Mouse (Mus musculus): ENCODE measurements at regions not wholly inside any gene's neighbourhood (a gene's known extent, or its start where the extent isn't known, plus 50 kb on each side); places are given as distances from the start of the nearest gene placed in this dataset.

DNA sequence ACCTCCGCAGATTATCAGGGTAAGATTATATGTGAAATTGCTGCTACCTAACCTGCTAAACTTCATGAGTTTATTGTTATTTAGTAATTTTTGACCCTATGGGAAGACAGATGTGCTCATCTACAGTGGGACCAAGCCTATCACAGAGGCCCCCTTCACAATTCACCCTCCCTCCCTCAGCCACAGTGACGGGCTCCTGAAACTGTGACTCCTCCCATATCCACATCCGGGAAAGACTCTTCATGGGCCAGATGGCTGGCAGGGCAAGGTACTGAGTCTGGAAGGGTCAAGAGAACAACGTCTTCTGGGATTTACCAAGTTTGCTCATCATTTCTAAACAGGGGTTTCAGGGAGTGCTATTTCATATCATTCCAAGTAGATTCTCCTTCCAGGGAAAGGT is 84.1 kb upstream of the Irs2 start:
- DNase-seq, result no peak

DNA sequence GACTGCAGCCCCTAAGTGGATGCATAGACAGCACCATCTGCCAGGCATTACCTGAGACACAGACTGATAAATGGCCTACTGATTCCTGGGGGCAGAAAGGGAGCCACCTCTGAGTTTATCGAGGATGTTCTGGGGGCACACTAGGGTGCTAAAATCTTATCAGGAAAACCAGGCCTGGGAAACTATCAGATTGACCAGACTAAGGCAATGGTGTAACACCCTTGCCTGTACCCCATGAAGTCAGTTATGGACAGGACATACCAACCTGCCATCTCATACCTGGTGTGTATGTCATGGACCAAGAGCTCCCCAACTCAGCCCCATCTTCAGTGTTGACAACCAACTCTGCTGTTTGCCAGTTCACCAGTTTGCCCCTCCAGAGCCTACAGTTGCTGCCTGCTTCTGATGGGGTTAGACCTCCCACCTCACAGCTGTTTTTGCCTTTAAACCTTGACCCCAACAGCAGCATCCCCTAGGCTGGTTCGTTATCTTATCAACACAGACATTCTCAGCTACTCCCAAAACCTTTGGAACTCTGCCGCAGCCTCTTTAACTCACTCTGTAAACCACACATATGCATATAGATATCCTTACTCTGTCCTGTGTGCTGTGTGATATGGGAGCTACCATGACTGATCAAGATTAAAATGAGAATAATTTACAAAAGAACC is 83.6 kb upstream of the Irs2 start:
- DNase-seq, result no peak

DNA sequence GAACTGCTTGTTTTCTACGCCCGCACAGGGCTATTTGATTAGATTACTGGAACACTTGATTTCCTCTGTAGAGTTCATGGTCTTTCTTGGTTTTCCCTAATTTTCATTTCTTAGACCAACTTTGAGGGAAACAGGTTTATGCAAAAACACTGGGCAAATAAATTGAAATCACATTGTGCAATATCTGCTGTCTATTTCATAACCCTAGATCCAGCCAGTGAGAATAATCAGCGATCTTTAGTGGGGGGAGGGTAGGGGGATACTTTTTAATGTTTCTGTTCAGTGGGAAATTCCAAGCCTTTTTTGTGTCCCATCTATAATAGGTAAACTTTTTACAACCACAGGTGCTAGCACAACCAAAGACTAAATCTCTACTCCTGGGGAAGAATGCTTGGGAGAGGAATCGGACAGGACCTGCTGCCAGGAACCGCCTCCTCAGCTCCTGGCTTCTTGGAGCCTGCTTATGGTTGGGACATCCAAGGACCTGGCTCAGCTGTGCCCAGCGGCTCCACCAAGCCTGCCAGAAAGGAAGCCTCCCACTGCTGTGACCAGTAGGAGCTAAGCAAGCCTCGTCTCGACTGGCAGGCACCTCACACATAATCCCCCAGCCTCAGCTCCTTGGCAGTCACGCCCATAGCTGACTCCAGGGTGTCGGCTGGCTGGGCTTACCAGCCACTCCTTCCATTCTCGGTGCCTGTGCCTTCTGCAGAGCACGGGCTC is 80.8 kb upstream of the Irs2 start:
- DNase-seq, result no peak

DNA sequence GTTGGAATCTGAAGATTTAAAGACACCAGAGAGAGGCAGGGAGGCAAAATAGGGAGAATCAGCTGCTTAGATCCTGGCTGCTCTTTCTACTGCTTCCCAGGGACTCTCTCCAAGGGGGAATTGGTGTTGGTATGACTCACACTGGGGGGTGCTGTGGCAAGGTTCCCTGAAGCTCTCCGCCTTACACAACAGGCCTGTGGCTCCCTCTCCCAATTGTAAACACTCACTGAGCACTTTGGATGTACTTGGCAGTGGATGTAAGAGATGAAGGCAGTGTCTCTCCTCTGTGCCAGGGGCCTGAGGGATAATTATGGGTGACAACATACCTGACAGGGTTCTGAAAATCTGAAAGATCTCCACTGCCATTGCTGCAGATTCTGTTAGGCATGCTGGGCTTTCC is 77.0 kb upstream of the Irs2 start:
- DNase-seq, result no peak

DNA sequence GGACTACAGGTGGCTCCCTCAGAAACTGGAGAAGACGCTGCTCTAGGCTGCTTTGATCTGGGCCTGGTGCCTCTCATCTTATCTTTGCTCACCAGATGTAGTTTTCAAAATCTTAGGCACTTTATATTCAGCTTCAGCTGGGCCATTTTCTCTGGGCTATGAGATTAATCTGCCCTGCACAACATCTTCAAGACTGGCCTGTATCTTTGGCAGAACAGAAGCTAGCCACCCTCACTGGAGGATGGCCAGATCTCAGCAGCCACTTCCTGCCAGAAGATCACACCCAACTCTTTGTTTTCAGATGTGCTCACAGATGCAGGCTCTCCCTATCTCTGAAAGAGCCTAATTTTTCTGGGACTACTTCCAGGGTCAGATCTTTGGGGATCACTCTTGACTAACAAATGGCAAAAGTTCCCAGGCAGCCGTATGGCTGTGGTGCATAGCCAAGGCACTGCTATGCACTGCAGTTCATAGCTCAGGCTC is 75.8 kb upstream of the Irs2 start:
- DNase-seq, result no peak

DNA sequence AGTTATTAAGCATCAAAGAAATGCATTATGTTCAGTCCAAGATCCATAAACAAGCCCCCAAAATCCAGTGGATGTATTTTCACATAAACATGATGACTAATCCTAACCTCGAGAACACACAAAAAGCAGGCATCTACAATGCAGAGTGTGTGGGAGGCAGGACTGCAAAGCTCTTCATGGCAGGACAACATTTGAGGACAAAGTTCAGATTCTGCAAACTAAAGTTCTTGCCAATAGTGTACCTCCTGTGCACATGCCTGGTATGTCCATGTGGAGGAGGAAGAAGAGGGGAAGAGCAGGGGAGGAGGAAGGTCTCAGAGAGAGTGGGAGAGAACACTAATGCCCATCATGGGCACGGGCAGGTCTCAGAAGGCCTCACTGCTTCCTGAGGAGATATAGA is 72.6 kb upstream of the Irs2 start:
- no peak for DNase-seq

DNA sequence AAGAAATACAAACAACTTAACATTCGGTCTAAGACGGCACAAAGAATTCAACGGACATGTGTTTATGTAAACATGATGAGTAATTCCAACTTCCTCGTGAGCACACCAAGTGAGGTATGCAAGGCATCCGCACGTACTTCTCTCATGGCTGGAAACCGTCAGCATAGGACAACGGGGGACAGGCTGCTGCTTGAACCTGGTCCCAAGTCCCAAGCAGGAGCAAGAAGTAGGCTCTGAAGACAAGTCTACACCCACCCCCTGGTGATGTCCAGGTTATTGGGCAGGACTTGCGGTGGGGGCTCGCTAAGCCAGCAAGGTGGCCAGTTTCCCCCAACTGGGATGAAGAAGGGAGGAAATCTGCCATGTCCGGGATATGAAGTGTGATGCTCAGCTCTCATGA is 71.5 kb upstream of the Irs2 start:
- DNase-seq, result no peak

DNA sequence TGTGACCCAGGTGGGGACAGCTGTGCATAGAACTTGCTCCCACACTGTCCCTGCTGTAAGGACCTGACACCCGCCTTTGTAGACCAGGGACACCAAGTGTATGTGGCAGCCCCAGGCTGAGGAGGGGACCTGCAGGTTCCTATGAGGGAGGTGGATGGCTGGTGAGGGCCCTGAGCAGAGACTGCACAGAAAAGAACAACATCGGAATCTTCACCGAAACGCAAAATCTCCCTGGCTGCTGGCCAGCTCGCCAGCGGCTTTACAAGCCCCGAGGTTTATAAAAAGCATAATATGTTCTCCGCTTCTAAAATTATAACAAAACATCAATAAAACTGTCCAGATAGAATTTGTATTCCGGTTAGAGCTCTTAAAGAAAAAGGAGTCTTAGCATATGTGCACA is 68.9 kb upstream of the Irs2 start:
- no peak for DNase-seq

DNA sequence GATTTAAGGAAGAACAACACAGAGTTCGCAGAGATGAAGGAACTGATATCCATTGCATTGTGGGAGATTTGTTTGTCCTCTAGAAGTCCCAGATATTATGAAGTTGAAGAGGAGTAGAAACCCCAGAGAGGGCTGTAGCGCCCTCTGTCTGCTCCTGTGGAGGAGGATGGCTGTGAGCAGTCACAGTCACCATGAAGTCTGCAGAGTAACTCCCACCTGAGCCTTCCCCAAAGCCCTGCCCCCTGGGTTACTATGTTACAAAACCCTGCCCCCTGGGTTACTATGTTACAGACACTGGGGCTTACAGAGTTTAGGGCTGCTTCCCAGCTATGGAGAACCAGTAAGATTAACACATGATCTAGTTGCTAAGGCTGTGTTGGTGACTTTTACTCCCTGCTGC is 62.9 kb upstream of the Irs2 start:
- DNase-seq, result no peak

DNA sequence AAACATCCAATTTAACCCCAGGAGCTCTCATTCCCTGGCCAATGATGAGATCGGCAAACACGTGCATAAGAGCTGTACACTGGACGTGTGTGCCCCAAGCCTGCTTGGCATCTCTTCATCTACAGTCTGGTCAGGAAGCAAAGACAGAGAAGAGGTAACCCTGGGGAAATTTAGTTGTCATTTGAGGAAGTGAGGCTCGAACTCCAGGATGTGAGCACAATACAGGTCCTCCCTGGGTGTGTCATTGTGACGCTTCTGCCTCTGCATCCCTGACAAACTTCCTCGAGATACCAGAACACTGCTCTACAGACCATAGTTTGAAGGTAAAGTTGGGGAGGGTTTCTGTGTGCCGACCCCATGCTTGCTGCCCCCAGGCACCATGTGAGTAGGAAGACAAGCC is 59.2 kb upstream of the Irs2 start:
- no peak for DNase-seq

DNA sequence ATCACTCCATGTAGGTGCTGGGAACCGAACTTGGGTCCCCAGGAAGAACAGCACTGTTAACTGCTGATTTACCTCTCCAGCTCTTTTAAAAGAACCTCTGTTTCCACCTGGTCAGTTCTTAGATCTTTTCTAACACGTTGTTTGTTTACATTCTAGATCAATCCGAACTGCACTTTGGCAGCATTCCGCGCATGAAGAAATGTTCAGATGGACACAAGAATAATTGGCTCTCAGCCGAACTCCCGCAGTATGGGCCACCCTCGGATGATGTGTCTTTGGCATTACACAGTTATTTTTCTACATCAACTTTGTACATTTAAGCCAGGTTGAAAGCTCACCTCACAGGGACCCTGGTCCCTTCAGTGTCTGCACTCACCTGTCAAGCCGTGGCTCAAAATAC is 57.7 kb upstream of the Irs2 start:
- DNase-seq, result no peak

DNA sequence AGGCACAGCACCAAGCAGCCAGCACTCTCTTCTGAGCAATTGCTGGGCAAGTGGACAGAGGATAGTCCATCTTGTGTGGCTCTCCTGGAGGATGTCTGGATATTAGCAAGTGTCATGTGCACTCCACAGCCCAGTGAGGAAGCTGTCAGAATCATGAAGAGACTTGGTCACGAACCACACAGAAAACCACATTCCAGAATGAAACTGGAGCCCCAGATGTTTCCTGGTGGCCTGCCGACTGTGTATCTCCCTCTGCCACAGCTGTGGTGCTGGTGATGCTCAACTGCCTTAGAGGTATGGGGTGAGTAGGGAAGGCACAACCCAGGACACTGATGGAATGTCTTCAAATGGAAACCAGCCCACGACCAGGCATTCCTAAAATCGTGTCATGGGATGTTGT is 57.0 kb upstream of the Irs2 start:
- no peak for DNase-seq

DNA sequence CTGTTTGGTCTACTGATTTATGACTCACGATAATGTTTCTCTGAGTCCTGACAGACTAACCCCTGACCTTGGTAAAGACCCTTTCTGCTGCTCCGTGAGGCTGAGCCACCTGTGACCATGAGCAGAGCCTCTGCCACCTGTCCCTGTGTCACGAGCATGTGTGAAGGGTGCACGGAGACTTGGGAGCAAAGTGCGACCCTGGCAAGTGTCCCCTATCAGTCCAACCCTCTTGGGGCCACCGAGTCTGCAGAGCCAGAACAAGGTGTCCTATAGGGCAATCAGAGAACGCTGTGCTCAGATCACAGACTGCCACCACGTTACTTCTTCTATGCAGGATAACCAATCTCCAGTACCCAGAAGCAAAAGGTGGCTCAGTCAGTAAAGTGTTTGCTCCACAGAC is 54.8 kb upstream of the Irs2 start:
- no peak for DNase-seq

DNA sequence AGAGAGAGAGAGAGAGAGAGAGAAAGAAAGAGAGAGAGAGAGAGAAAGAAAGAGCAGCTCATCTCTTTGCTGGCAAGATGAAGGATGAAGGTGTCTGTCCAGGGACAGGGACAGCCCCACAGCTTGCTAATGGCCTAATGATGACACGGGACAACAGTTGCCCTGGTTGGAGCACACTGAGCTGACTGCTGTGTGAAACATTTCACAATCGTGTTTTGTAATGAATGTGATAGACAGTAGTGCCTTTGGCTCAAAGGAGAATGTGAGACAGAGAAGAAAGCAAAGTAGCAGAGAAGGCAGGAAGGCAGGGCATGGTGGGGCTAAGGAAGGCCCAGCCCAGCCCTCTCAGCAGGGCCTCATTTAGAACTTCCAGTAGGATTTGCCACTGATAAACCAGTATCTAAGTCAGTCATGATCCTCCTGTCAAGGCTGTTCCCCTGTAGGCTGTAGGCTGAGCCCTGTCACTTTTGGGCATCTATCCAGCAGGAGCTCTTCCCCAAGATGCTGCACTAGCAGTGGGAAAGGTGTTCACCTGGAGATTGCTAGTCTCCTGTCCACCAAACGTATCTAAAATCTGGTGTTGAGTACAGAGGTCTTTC is 54.2 kb upstream of the Irs2 start:
- DNase-seq, result no peak

DNA sequence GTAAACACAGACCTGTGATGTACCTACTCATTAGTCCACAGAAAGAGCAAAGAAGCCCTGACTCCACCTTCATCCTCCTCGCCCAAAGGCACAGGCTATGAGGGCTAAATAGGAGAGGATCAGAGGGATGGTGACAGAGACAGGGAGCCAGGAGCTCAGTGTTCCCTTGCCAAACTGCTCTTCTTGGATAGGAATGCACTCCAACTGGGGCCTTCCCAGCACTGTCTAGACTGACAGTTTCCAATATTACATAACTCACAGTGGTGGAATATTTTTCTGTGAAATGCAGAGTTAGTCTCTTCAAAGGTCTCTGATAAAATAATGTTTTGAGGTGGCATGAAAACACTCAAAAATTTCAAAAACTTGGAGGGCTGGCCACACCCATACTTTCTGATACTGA is 53.5 kb upstream of the Irs2 start:
- no peak for DNase-seq

DNA sequence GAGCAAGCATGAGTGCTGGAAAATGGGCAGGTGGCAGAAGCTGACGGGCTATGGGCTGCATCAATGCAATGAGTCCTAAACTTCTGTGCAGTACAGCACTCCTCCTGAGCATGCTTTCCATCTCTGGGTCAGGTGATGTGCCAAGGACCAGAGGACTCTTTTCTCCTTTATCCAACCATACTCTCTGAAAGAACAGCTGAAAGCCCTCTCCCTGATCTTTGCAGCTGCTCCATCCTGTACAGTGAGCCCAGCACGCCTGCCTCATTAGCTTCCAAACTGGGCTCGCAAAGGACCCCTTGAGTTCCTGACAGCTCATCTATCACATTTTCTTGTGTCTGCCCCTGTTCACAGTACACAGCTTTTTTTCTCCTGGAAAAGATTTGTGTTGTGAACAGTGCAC is 52.3 kb upstream of the Irs2 start:
- no peak for DNase-seq

DNA sequence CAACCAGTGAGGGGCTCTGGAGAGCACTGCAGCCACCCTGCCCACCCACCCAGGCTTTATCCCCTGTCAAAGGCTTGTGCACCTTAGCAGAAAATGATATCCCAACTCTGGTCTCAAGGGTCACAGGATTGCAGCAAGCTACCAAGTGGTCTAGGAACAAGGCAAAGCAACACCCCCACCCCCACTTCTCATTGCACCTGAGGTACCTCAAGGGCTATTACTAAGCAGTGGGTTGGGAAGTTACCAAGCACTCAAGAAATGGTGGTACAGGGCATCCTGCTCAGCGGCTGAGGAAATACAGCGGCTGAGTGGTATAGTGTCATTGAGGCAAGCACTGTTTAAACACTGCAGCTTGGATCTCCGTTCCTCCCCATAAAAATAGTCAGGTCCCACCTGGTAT is 50.1 kb upstream of the Irs2 start:
- no peak for DNase-seq

Data from thymus, postnatal 25 days (tissue).